Mouse (Mus musculus) testis, adult 2 months (tissue): ENCODE data around the gene Apoh.

Experiments
- CTCF ChIP-seq: fragments of 200-500 bp; IDR thresholded peaks from 2 replicates; pipeline ENCODE4 v1.5.1; 2012; ENCODE audit warnings: low read depth, mild to moderate bottlenecking, inconsistent platforms, low read length, moderate library complexity; ENCODE audit not compliant: control insufficient read depth, insufficient read depth, insufficient replicate concordance
- POLR2A ChIP-seq: fragments of 200-500 bp; IDR thresholded peaks from 2 replicates; pipeline ENCODE4 v1.6.1; 2012; ENCODE audit warnings: low read depth, mild to moderate bottlenecking, inconsistent platforms, low read length, moderate library complexity; ENCODE audit not compliant: control insufficient read depth

- TF ChIP-seq POLR2A, result no peak
- TF ChIP-seq CTCF, result no peak
Measured at GRCm38 (mm10) chr11:108333583-108334379, 9.4 kb upstream of the Apoh start.
